Mouse (Mus musculus) cerebellum, adult 2 months (tissue): ENCODE measurements around the gene Nsmce1. TPM values are rescaled to one million over a fixed set of nuclear protein-coding genes. Genes with fewer than 3 reads are reported as not detected.

ENCODE experiments used
- DNase-seq, 2 experiments: peaks; one replicate each; pipeline ENCODE4 v3.0.0; 2021
- H3K27ac ChIP-seq: fragments of 200-500 bp; 2 replicates; pipeline ENCODE4 v1.5.1; 2012; ENCODE audit warnings: low read length, control low read depth, inconsistent platforms; ENCODE audit not compliant: insufficient read depth
- H3K27me3 ChIP-seq: fragments of 200-500 bp; 2 replicates; pipeline ENCODE4 v1.6.1; 2012; ENCODE audit warnings: inconsistent platforms, mild to moderate bottlenecking, low read length, moderate library complexity; ENCODE audit not compliant: control insufficient read depth, insufficient read depth
- H3K4me1 ChIP-seq: fragments of 200-500 bp; 2 replicates; pipeline ENCODE4 v1.6.1; 2011; ENCODE audit warnings: low read length; ENCODE audit not compliant: control insufficient read depth, insufficient read depth
- H3K4me3 ChIP-seq: fragments of 200-500 bp; replicated peaks from 2 replicates; pipeline ENCODE3; 2011; ENCODE audit warnings: mild to moderate bottlenecking, low read depth, low read length, control low read depth; ENCODE audit not compliant: insufficient read depth
- CTCF ChIP-seq: fragments of 200-500 bp; IDR thresholded peaks from 2 replicates; pipeline ENCODE4 v1.5.1; 2011; ENCODE audit warnings: low read depth, mild to moderate bottlenecking, control low read depth, low read length, moderate library complexity, borderline replicate concordance; ENCODE audit not compliant: insufficient read depth
- POLR2A ChIP-seq: fragments of 200-500 bp; IDR thresholded peaks from 2 replicates; pipeline ENCODE4 v1.6.1; 2011; ENCODE audit warnings: low read length, control low read depth, borderline replicate concordance; ENCODE audit not compliant: insufficient read depth
- WGBS: fragments of 180-500 bp; shearing (Covaris S2); methylation state at CpG from one replicate; pipeline ENCODE4 v1.1.7; 2018; 5-methylcytosine and 5-hydroxymethylcytosine counted together
- polyA plus RNA-seq: library from polyadenylated mRNA; depleted of rRNA; stranded (reverse); fragments of >200 nt; gene quantifications from 2 replicates; pipeline ENCODE4 v1.2.3, GENCODE M21; 2012

The Nsmce1 gene
- polyA plus RNA-seq, 1 experiment, result 25.1 TPM

DNA sequence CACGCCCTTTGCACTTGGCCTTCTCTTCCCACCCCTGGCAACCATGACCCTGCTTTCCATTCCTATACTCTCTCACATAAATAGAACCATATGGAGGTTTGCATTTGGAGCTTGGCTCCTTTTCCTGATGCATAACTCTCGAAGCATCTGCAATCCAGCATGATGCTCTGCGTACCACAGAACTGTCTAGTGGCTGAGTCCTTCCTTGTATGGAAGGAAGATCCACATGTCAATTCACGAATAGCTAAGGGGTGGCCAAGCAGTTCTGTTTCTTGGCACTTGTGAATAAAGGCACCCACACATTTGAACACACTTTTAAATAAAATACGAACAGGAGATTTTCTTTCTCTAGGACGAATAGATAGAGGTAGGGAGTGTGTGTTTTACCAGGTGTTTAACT, 26.1 kb upstream of the Nsmce1 start:
- WGBS, result 76% methylated on average over 6 of the region's 6 CpGs
- Histone ChIP-seq H3K4me1 (no peaks in the 10 kb centered on the region), H3K27ac (no peak overlapping the region), H3K27me3 (no peaks in the 10 kb centered on the region), H3K4me3 (no peak overlapping the region)
- DNase-seq, result no peak
- TF ChIP-seq POLR2A, result no peak
- TF ChIP-seq CTCF, result no peak

DNA sequence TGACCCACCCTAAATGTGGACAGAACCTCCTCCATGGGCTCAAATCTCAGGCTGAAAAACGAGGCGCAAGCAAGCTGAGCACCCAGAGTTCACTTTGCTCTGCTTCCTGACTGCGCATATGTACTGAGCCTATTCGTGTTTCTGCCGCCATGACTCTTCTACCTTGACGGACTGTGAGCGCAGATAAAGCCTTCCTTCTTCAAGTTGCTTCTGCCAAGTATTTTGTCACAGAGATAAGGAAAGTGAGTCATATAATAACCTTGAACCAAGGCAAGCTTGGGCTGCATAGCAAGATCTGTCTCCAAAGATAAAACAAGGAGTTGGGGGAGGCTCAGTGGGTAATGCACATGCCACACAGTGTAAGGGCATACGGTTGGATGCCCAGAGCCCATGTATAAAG, 25.3 kb upstream of the Nsmce1 start:
- no peak for DNase-seq
- no peak for TF ChIP-seq POLR2A
- TF ChIP-seq CTCF, result no peak
- Histone ChIP-seq H3K4me1 (no peaks in the 10 kb centered on the region), H3K27ac (no peak overlapping the region), H3K27me3 (no peaks in the 10 kb centered on the region), H3K4me3 (no peak overlapping the region)
- 88% methylated on average over 8 of the region's 8 CpGs for WGBS

DNA sequence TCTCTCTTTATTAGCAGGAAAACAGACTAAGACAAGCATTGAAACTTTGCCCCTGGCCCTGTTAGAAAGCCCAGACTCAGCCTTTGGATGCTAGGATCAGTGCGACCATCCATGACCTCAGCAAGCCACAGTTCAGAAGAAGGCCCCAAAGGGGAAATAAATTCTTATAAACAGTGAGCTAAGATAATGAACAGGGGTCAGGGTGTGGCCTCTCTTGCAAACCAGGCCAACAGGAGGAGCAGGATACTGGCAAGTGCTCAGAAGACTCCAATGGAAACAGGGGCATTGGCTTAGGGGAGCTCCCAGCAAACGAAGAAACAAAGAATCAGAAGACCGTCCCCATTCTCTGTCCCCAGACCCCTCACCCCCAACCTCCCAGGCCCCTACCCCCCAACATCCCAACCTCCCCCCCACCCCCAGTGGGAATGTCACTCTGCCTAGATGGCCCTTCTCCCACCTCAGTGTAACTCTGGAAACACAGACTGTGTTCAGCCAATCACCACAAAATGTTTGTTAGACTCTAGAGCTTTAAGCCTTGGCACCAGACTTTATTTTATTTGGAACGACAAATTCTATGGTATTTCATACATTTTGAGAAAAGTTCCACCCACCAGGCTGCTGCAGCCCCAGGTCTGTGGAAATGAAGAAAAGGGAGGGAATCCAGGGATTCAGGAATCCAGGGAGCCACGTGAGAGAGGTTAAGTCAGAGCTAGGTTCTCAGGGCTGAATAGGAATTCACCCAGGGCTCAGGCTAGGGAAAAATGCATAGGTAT, 23.9 kb upstream of the Nsmce1 start:
- H3K27me3 ChIP-seq, result no peaks in the 10 kb centered on the region
- no peak for DNase-seq
- no peak overlapping the region for H3K4me3 ChIP-seq
- H3K4me1 ChIP-seq, result no peaks in the 10 kb centered on the region
- TF ChIP-seq POLR2A (no peak), CTCF (no peak)
- no peak overlapping the region for H3K27ac ChIP-seq
- 76% methylated on average over 5 of the region's 5 CpGs for whole genome bisulfite sequencing

DNA sequence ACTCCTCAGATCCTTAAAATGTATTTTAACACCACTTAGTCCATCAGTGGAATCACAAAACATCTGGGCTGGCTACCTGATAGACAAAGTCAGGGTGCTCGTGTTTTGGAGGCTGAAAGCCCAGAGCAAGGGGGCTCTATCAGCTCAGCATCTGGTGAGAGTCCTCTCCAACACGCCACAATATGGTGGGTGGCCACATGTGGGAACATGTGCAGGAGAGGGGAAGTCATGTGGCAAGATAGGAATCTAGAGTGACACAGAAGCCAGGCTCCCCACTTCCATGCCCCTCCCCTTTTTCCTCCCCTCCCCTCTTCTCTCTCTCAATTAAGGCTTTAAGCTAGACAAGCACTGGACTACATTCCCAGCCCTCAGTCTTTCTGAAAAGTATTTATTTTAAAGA, 20.5 kb upstream of the Nsmce1 start:
- Histone ChIP-seq H3K27ac (no peak overlapping the region), H3K27me3 (no peaks in the 10 kb centered on the region), H3K4me3 (no peak overlapping the region), H3K4me1 (no peaks in the 10 kb centered on the region)
- WGBS, result 75% methylated on average over 2 of the region's 2 CpGs
- TF ChIP-seq CTCF (no peak), POLR2A (no peak)
- DNase-seq, result no peak

DNA sequence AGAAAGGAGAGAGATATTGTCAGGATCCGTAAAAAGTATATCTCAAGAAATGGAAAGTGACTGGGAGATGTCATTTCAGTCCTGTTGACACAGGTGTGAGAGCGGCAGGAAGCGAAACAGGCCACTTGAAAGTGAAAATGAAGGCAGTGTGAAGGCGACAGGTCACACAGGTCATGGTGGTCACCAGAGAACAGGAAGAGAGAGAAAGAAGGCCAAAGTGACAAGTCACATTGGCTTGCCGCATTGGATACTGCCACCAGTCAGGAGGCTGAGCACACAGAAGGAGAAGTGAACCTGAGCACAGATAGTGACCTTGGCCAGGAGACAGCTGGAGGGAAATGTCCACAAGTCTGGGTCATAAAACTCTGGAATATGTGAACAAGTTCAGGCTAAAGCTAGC, 20.0 kb upstream of the Nsmce1 start:
- WGBS, result 91% methylated on average over 5 of the region's 5 CpGs
- no peaks in the 10 kb centered on the region for H3K27me3 ChIP-seq
- H3K4me1 ChIP-seq, result no peaks in the 10 kb centered on the region
- TF ChIP-seq POLR2A, result no peak
- no peak for TF ChIP-seq CTCF
- H3K27ac ChIP-seq, result no peak overlapping the region
- DNase-seq, result no peak
- H3K4me3 ChIP-seq, result no peak overlapping the region

DNA sequence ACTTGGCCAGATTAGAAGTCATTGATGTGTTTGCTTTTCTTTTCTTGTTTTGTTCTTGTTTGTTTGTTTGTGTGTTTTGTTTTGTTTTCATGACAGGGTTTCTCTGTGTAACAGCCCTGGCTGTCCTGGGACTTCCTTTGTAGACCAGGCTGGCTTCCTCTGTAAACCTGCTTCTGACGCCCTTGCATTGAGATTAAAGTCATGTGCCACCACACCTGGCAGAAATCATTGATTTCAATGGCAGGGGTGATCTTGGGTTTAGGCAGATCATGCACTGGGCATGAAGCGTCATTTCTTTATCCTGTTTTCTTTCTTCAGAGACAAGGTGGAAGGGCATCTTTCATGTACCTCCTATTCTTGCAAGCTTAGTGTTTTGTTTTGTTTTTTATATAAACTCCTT, 15.9 kb upstream of the Nsmce1 start:
- Histone ChIP-seq H3K4me3 (no peak overlapping the region), H3K4me1 (no peaks in the 10 kb centered on the region), H3K27ac (no peak overlapping the region), H3K27me3 (no peaks in the 10 kb centered on the region)
- DNase-seq, result no peak
- TF ChIP-seq POLR2A (no peak), CTCF (no peak)
- WGBS, result 94% methylated on average over 2 of the region's 2 CpGs

DNA sequence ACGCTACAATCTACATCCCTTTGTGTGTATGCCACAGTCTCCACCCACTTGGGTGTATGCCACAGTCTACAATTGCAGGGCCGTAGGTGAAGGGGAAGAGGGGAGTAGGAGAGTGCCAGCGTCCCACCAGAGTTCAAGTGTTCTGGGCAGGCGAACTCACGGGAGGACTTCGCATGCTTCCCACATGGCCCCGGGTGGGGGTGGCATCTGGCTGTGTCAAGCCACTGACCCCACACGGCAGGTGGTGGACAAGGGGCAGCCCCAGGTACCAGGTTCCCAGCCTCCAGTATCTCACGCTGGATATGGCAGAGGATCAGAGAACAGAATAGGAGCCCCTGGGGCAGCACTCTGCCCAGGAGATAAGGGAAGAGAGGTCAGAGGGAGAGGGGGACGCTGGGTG, 14.2 kb upstream of the Nsmce1 start:
- Histone ChIP-seq H3K27ac (no peak overlapping the region), H3K4me3 (no peak overlapping the region), H3K4me1 (no peaks in the 10 kb centered on the region), H3K27me3 (no peaks in the 10 kb centered on the region)
- TF ChIP-seq POLR2A, result no peak
- no peak for TF ChIP-seq CTCF
- 74% methylated on average over 10 of the region's 10 CpGs for WGBS
- no peak for DNase-seq

DNA sequence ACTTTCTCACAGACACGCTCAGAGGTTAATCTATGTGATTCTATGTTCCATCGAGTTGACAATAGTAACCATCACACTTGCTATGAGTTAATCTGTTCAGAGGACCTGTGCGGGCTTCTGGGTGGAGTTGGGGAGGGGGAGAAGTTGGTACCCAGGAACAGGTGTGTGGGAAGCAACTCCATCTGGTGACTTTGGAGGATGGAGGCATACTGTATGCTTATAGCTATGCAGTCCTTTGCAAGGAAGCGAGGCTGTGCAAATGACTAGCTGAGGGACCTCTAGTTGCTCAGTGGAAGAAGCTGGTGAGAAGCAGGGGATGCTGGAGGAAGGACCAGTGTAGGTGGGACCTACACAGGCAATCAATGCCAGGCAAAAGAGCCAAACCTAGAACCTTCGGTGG, 13.2 kb upstream of the Nsmce1 start:
- Histone ChIP-seq H3K4me1 (no peaks in the 10 kb centered on the region), H3K27ac (no peak overlapping the region), H3K27me3 (no peaks in the 10 kb centered on the region), H3K4me3 (no peak overlapping the region)
- TF ChIP-seq CTCF, result no peak
- TF ChIP-seq POLR2A, result no peak
- no peak for DNase-seq
- 90% methylated on average over 5 of the region's 5 CpGs for WGBS
